Mouse (Mus musculus): ENCODE measurements at regions not wholly inside any gene's neighbourhood (a gene's known extent, or its start where the extent isn't known, plus 50 kb on each side); places are given as distances from the start of the nearest gene placed in this dataset.

GRCm38 (mm10) chr11:51911481-51911880, 54.0 kb upstream of the Jade2 start:
- DNase-seq, result no peak

- no peak for DNase-seq
Measured at GRCm38 (mm10) chr11:51915656-51916032, 51.8 kb upstream of the Cdkn2aipnl start.

DNA sequence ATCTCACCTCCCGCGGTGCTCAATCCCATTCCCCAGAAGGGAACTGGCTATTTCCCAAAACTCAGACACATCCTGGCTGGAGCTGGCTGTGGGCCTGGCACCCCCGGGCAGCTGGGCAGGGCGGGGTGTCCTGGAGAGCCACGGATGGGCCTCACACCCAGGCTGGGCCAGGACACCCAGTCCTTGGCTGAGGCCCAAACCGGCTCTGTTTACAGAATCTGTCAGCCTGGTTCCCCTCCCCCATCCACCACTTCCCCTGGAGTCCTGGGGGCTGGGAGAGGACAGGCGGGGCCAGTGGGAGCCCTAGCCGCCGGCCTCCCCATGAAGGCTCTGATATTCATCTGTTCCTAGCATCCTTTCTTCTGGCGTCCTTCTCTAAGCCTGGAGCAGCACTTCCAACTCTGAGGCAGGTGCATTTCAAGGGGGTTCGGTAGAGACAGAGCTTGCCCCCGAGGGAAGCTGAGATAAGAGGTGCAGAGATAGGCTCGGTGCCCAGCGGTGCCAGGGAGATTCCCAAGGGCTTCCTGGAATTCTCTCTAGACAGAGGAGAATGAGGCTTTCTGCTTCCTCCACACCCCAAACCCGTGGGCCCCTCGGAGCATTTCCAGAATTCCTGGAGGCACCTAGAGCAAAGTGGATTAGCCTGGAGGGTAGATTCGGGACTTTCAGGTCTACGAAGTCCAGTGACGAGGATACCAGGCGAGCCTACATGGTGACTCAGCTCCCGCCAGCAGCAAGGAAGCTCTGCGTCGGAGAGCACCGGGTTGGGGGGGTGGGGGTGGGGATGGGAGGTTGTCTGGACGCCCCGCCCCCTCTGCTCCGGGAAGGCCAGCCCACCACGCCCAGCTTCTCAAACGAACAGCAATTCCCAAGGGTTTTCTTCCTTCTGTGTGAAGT, 51.2 kb upstream of the Cdkn2aipnl start:
- peak; percentile 58 for DNase-seq
